Mouse (Mus musculus) heart, embryonic 15.5 days (tissue): ENCODE results near the gene Rgl2. TPM values are rescaled to one million over a fixed set of nuclear protein-coding genes. Genes with fewer than 3 reads are reported as not detected.
A peak's percentile ranks its signal among the peaks of the same experiment; 100 is the strongest.
"Not testable (repeated sequence)": the region's sequence is repeated elsewhere in the genome, so short reads cannot be mapped to it uniquely, and the experiment has no call there.

Experiments
- ATAC-seq: fragments of 200-750 bp; cut with Nextera tagmentation; replicated peaks from 2 replicates; pipeline ENCODE4 v1.8.0; 2017; ENCODE audit warnings: low read depth, moderate TSS enrichment; ENCODE audit not compliant: insufficient number of reproducible peaks, insufficient read depth, low FRiP score
- H3K27ac ChIP-seq: fragments of 300-500 bp; sonication (generic); 2 replicates; pipeline ENCODE4 v1.5.1; 2015; ENCODE audit warnings: mild to moderate bottlenecking, inconsistent platforms
- H3K27me3 ChIP-seq: fragments of 300-500 bp; sonication (generic); 2 replicates; pipeline ENCODE4 v1.6.1; 2015; ENCODE audit warnings: inconsistent platforms
- H3K36me3 ChIP-seq: fragments of 300-500 bp; sonication (generic); 2 replicates; pipeline ENCODE4 v1.6.1; 2015; ENCODE audit warnings: mild to moderate bottlenecking, inconsistent platforms
- H3K4me1 ChIP-seq: fragments of 300-500 bp; sonication (generic); replicated peaks from 2 replicates; pipeline ENCODE4 v1.6.1; 2015; ENCODE audit warnings: inconsistent platforms
- H3K4me2 ChIP-seq: fragments of 300-500 bp; sonication (generic); 2 replicates; pipeline ENCODE4 v1.6.1; 2015; ENCODE audit warnings: inconsistent platforms, mild to moderate bottlenecking, moderate library complexity
- H3K4me3 ChIP-seq: fragments of 300-500 bp; sonication (generic); 2 replicates; pipeline ENCODE4 v1.5.1; 2015; ENCODE audit warnings: mild to moderate bottlenecking, inconsistent platforms
- H3K9ac ChIP-seq: fragments of 300-500 bp; sonication (generic); 2 replicates; pipeline ENCODE4 v1.6.1; 2015; ENCODE audit warnings: mild to moderate bottlenecking, inconsistent platforms
- H3K9me3 ChIP-seq: fragments of 300-500 bp; sonication (generic); replicated peaks from 2 replicates; pipeline ENCODE4 v1.6.1; 2016; ENCODE audit warnings: inconsistent platforms
- WGBS: fragments of 180-500 bp; shearing (Covaris S2); methylation state at CpG from one replicate; pipeline ENCODE4 v1.1.7; 2015; ENCODE audit warnings: mixed read lengths; 5-methylcytosine and 5-hydroxymethylcytosine counted together
- polyA plus RNA-seq: library from polyadenylated mRNA; unstranded; fragments of >200 nt; fragmentation: Nextera tagmentation; extraction: Ambion mirVana; gene quantifications from 2 replicates; pipeline ENCODE4 v1.2.1, GENCODE M21; 2015

Gene Rgl2
- polyA plus RNA-seq, 1 experiment from 2014 or later = 34.7 TPM

- not testable (repeated sequence) for H3K4me3 ChIP-seq, H3K9me3 ChIP-seq, H3K27ac ChIP-seq, H3K36me3 ChIP-seq, ATAC-seq, H3K9ac ChIP-seq, H3K27me3 ChIP-seq, H3K4me2 ChIP-seq, H3K4me1 ChIP-seq
- WGBS = 83% methylated on average over 4 of the region's 4 CpGs
Observed at GRCm38 (mm10) chr17:33898193-33898592, 31.1 kb upstream of the Rgl2 start.

GRCm38 (mm10) chr17:33899642-33900041 lies 29.7 kb upstream of the Rgl2 start:
- Histone ChIP-seq H3K4me3 (no peak overlapping the region), H3K4me2 (no peak overlapping the region), H3K9me3 (no peaks in the 10 kb centered on the region), H3K27ac (no peak overlapping the region), H3K9ac (no peak overlapping the region), H3K36me3 (no peaks in the 10 kb centered on the region), H3K4me1 (peaks cover 5% of the 10 kb centered on the region; the same call in 1 of the 2 replicates), H3K27me3 (no peaks in the 10 kb centered on the region)
- no peak for ATAC-seq
- WGBS = 68% methylated on average over 4 of the region's 4 CpGs

GRCm38 (mm10) chr17:33900281-33900988 lies 28.9 kb upstream of the Rgl2 start:
- ATAC-seq = no peak
- Histone ChIP-seq H3K4me1 (peaks cover 5% of the 10 kb centered on the region; the same call in 1 of the 2 replicates), H3K4me2 (no peak overlapping the region), H3K27ac (no peak overlapping the region), H3K9ac (0 out of 2 replicates have a peak overlapping the region, but pooled peaks have one; percentile 14), H3K4me3 (no peak overlapping the region), H3K36me3 (no peaks in the 10 kb centered on the region), H3K9me3 (no peaks in the 10 kb centered on the region), H3K27me3 (no peaks in the 10 kb centered on the region)
- WGBS = 49% methylated on average over 7 of the region's 7 CpGs

GRCm38 (mm10) chr17:33900989-33901314 lies 28.4 kb upstream of the Rgl2 start:
- no peaks in the 10 kb centered on the region for H3K27me3 ChIP-seq
- no peak for ATAC-seq
- no peak overlapping the region for H3K4me2 ChIP-seq
- no peak overlapping the region for H3K4me3 ChIP-seq
- H3K9ac ChIP-seq = no peak overlapping the region
- H3K4me1 ChIP-seq = peaks cover 5% of the 10 kb centered on the region; the same call in 1 of the 2 replicates
- WGBS = 72% methylated on average over 4 of the region's 4 CpGs
- H3K36me3 ChIP-seq = no peaks in the 10 kb centered on the region
- H3K9me3 ChIP-seq = no peaks in the 10 kb centered on the region
- no peak overlapping the region for H3K27ac ChIP-seq

GRCm38 (mm10) chr17:33901653-33902052 lies 27.7 kb upstream of the Rgl2 start:
- Histone ChIP-seq H3K9me3 (no peaks in the 10 kb centered on the region), H3K27ac (peak overlapping the region; percentile 47), H3K4me1 (peaks cover 5% of the 10 kb centered on the region; the same call in 1 of the 2 replicates), H3K4me2 (no peak overlapping the region), H3K4me3 (no peak overlapping the region), H3K36me3 (no peaks in the 10 kb centered on the region), H3K9ac (no peak overlapping the region), H3K27me3 (no peaks in the 10 kb centered on the region)
- 56% methylated on average over 4 of the region's 4 CpGs for WGBS
- peak; percentile 63; the same call in 1 of the 2 replicates for ATAC-seq

GRCm38 (mm10) chr17:33902079-33902478 lies 27.3 kb upstream of the Rgl2 start:
- Histone ChIP-seq H3K9me3 (no peaks in the 10 kb centered on the region), H3K4me2 (no peak overlapping the region), H3K27me3 (no peaks in the 10 kb centered on the region), H3K9ac (no peak overlapping the region), H3K27ac (peak overlapping the region; percentile 47), H3K4me1 (peaks cover 5% of the 10 kb centered on the region; the same call in 1 of the 2 replicates), H3K4me3 (no peak overlapping the region), H3K36me3 (no peaks in the 10 kb centered on the region)
- 46% methylated on average over 4 of the region's 4 CpGs for WGBS
- ATAC-seq = no peak

- Histone ChIP-seq H3K4me2 (no peak overlapping the region), H3K4me1 (peaks cover 5% of the 10 kb centered on the region; the same call in 1 of the 2 replicates), H3K27me3 (no peaks in the 10 kb centered on the region), H3K9ac (no peak overlapping the region), H3K9me3 (no peaks in the 10 kb centered on the region), H3K27ac (no peak overlapping the region), H3K4me3 (no peak overlapping the region), H3K36me3 (no peaks in the 10 kb centered on the region)
- no peak for ATAC-seq
- WGBS = 77% methylated on average over 7 of the region's 7 CpGs
Observed at GRCm38 (mm10) chr17:33902491-33902890, 26.9 kb upstream of the Rgl2 start.

GRCm38 (mm10) chr17:33903911-33904651 lies 25.3 kb upstream of the Rgl2 start:
- WGBS = 75% methylated on average over 6 of the region's 6 CpGs
- ATAC-seq, H3K9me3 ChIP-seq, H3K4me3 ChIP-seq, H3K27ac ChIP-seq, H3K9ac ChIP-seq, H3K27me3 ChIP-seq, H3K4me2 ChIP-seq, H3K36me3 ChIP-seq: not testable (repeated sequence)
- peaks cover 14% of the 10 kb centered on the region for H3K4me1 ChIP-seq

GRCm38 (mm10) chr17:33904835-33905234 lies 24.5 kb upstream of the Rgl2 start, which contains the start of gene Platr17:
TSS of gene Platr17 (plus strand) at chr17:33905135.
- not testable (repeated sequence) for H3K27me3 ChIP-seq, H3K9ac ChIP-seq, H3K9me3 ChIP-seq, ATAC-seq, H3K36me3 ChIP-seq, H3K27ac ChIP-seq, H3K4me3 ChIP-seq, H3K4me2 ChIP-seq
- WGBS = 37% methylated on average over 2 of the region's 4 CpGs
- H3K4me1 ChIP-seq = peaks cover 14% of the 10 kb centered on the region

- no peaks in the 10 kb centered on the region for H3K9me3 ChIP-seq
- WGBS = under 1% methylated on average over 44 of the region's 44 CpGs
- peak overlapping the region; percentile 99 for H3K4me2 ChIP-seq
Observed at GRCm38 (mm10) chr17:33908331-33909076, 20.8 kb upstream of the Rgl2 start.

More at GRCm38 (mm10) chr17:33908331-33909076, 20.8 kb upstream of the Rgl2 start:
- H3K4me1 ChIP-seq = peaks cover 19% of the 10 kb centered on the region
- H3K27me3 ChIP-seq = no peaks in the 10 kb centered on the region
- peak; percentile 2; the same call in 1 of the 2 replicates for ATAC-seq
- H3K36me3 ChIP-seq = peaks cover 23% of the 10 kb centered on the region
- peak overlapping the region; percentile 66 for H3K9ac ChIP-seq
- peak overlapping the region; percentile 85 for H3K27ac ChIP-seq
- H3K4me3 ChIP-seq = peak overlapping the region; percentile 88
